Mouse (Mus musculus) C2C12 (cell line): ENCODE measurements at regions not wholly inside any gene's neighbourhood (a gene's known extent, or its start where the extent isn't known, plus 50 kb on each side); places are given as distances from the start of the nearest gene placed in this dataset.

Experiments
- H3K27me3 ChIP-seq: one replicate; pipeline ENCODE4 v1.6.1; 2011; ENCODE audit not compliant: control insufficient read depth, insufficient read depth, insufficient read length
- H3K36me3 ChIP-seq: one replicate; pipeline ENCODE4 v1.6.1; 2011; ENCODE audit not compliant: control insufficient read depth, insufficient read depth
- H3K4me3 ChIP-seq: one replicate; pipeline ENCODE4 v1.5.1; 2011; ENCODE audit warnings: mild to moderate bottlenecking, control low read depth; ENCODE audit not compliant: poor library complexity, insufficient read depth, severe bottlenecking
- H3K79me2 ChIP-seq: one replicate; pipeline ENCODE4 v1.6.1; 2011; ENCODE audit not compliant: control insufficient read depth, insufficient read depth
- H3K79me3 ChIP-seq: one replicate; pipeline ENCODE4 v1.6.1; 2011; ENCODE audit warnings: low read depth, control low read depth
- H3ac ChIP-seq: one replicate; pipeline ENCODE3; 2011; ENCODE audit warnings: low read depth; ENCODE audit not compliant: control insufficient read depth, insufficient read length
- CEBPB ChIP-seq: IDR thresholded peaks from one replicate; pipeline ENCODE4 v1.6.1; 2011; ENCODE audit warnings: low read depth, mild to moderate bottlenecking, control low read depth, moderate library complexity
- CTCF ChIP-seq: IDR thresholded peaks from one replicate; pipeline ENCODE4 v1.5.1; 2011; ENCODE audit not compliant: control insufficient read depth, insufficient read depth, insufficient read length
- FOSL1 ChIP-seq: IDR thresholded peaks from one replicate; pipeline ENCODE4 v1.8.0; 2011; ENCODE audit warnings: mild to moderate bottlenecking, low read length; ENCODE audit not compliant: poor library complexity, insufficient read depth, severe bottlenecking
- MAX ChIP-seq: IDR thresholded peaks from one replicate; pipeline ENCODE4 v1.6.1; 2011; ENCODE audit warnings: mild to moderate bottlenecking, control low read depth
- MYOD1 ChIP-seq: IDR thresholded peaks from one replicate; pipeline ENCODE4 v1.6.1; 2011; ENCODE audit warnings: low read depth; ENCODE audit not compliant: control insufficient read depth, insufficient read length
- MYOG ChIP-seq: IDR thresholded peaks from one replicate; pipeline ENCODE4 v1.6.1; 2011; ENCODE audit not compliant: control insufficient read depth, insufficient read length; ENCODE audit errors: extremely low read depth
- USF1 ChIP-seq: IDR thresholded peaks from one replicate; pipeline ENCODE4 v1.6.1; 2011; ENCODE audit warnings: low read depth, mild to moderate bottlenecking, control low read depth, moderate library complexity

DNA sequence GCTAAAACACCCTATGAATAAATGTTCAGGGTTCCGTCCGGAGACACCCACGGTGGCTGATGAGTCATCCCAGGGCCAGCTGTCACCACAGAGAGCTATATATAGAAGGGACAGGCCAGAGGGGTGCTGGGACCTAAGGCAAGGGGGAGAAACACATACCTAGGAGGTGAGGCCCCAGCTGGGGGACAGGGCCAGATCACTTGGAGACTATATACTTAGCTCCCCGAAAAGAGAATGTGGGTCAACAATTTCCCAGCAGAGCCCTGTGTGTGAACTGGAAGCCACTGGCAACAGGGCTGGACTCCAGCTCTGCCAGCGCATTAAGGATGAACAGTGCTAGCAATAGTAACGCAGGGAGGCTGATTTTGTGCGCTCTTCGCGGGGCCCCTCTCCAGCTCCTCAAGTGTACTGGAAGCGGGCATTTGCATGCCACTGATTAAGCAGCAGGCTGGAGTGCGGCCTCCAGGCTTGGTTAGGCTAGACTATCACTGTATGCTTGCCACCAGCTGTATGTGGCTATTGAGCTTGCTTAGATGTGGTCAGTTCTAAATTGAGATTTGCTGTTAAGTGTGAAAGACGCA lies 320.4 kb downstream of the Bcor start:
- no peaks in the 10 kb centered on the region for H3K36me3 ChIP-seq
- no peaks in the 10 kb centered on the region for H3K79me3 ChIP-seq
- H3ac ChIP-seq, result no peak overlapping the region
- TF ChIP-seq CTCF, result no peak
- TF ChIP-seq FOSL1, result peak; percentile 49
- TF ChIP-seq CEBPB, result no peak
- peak; percentile 82 for TF ChIP-seq MYOD1
- H3K27me3 ChIP-seq, result no peaks in the 10 kb centered on the region
- H3K4me3 ChIP-seq, result no peak overlapping the region
- H3K79me2 ChIP-seq, result no peaks in the 10 kb centered on the region

DNA sequence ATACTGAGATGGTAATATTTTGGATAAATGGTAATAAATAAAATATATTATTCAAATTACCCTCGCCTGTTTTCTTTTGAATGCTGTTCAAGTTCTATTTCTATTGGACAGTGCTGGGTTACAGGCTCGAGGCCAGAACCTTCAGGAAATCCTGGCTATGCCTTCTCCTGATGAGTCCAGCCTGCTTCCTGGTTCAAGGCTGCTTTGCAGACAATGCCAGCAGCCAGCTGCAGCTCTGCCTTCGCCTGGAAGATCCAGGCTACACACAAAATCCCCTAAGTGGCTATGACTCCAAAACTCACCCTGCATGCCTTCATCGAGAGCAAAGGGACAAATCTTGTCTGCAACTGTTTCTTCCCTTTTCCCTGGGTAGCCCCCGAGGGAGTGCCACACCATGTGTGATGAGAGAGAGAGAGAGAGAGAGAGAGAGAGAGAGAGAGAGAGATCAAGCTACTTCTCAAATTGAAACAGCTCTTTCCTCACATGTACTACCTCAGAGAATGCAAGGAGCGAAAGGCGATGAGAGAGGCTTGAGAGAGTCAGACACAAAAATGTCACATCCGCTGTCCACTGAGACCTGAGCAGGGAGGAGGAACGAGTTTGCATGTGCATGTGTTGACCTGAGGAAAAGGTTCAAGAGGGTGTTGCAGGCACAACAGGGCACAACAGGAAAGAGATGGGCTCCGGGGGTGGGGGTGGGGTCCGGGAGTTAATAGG lies 319.7 kb downstream of the Bcor start:
- H3K27me3 ChIP-seq, result no peaks in the 10 kb centered on the region
- no peak overlapping the region for H3K4me3 ChIP-seq
- no peaks in the 10 kb centered on the region for H3K36me3 ChIP-seq
- no peaks in the 10 kb centered on the region for H3K79me3 ChIP-seq
- H3K79me2 ChIP-seq, result no peaks in the 10 kb centered on the region
- H3ac ChIP-seq, result no peak overlapping the region
- TF ChIP-seq USF1 (no peak), MYOD1 (no peak), CEBPB (no peak), CTCF (no peak), FOSL1 (no peak), MAX (no peak), MYOG (no peak)

DNA sequence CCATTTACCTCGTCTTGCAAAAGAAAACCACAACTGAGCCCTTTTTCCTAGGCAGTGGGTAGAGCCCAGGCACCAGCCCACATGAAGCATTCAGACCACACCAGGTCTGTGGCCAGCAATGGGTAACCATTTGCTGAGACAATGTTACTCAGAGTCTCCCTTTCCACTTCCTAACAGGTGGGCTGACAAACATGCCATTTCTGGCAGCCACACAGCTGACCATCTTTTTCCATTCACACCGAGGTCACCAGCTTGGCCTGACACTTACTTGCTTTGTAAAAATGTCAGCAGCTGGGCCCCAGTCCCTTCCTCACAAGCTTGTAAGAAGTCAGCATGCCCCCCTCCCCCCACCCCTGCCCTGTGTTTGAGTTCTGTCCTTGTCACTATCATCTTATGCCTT lies 314.6 kb downstream of the Bcor start:
- no peaks in the 10 kb centered on the region for H3K27me3 ChIP-seq
- no peak overlapping the region for H3K4me3 ChIP-seq
- H3K79me3 ChIP-seq, result no peaks in the 10 kb centered on the region
- no peak overlapping the region for H3ac ChIP-seq
- TF ChIP-seq MYOD1, result peak; percentile 30
- no peak for TF ChIP-seq MAX
- H3K36me3 ChIP-seq, result no peaks in the 10 kb centered on the region
- no peaks in the 10 kb centered on the region for H3K79me2 ChIP-seq

GRCm38 (mm10) chrX:11855910-11856309 lies 304.2 kb downstream of the Bcor start:
- no peaks in the 10 kb centered on the region for H3K27me3 ChIP-seq
- no peak overlapping the region for H3ac ChIP-seq
- H3K4me3 ChIP-seq, result no peak overlapping the region
- H3K36me3 ChIP-seq, result no peaks in the 10 kb centered on the region
- TF ChIP-seq USF1 (no peak), CTCF (no peak), FOSL1 (no peak), CEBPB (no peak), MYOG (no peak), MYOD1 (no peak), MAX (no peak)
- no peaks in the 10 kb centered on the region for H3K79me3 ChIP-seq
- no peaks in the 10 kb centered on the region for H3K79me2 ChIP-seq

DNA sequence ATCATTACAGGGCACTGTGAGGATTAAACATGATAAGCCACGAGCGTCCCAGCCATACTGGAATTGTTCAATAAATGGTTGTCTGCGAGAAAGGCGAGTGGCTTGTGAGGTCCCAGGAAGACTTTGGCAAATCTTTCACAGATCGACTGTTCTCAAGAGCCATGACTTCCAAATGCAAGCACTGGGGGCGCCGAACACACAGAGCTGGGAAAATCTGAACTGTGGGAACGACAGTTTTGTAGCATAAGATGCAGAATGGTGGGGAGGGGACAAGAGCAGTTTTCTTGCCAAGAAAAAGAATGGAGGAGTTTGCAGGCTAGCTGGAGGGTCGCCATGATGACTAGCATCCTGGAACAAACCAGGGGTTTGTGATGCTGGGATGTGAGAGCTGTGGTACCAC lies 300.8 kb downstream of the Bcor start:
- Histone ChIP-seq H3K4me3 (no peak overlapping the region), H3K27me3 (no peaks in the 10 kb centered on the region), H3K79me3 (no peaks in the 10 kb centered on the region), H3K79me2 (no peaks in the 10 kb centered on the region), H3K36me3 (no peaks in the 10 kb centered on the region), H3ac (no peak overlapping the region)
- TF ChIP-seq USF1 (no peak), MYOD1 (no peak), CTCF (no peak), MAX (no peak), FOSL1 (no peak), CEBPB (no peak), MYOG (no peak)

GRCm38 (mm10) chrX:11861119-11861708 lies 298.9 kb downstream of the Bcor start:
- no peak overlapping the region for H3K4me3 ChIP-seq
- TF ChIP-seq MYOD1 (no peak), USF1 (no peak), FOSL1 (no peak), CTCF (no peak), MAX (no peak), CEBPB (no peak), MYOG (no peak)
- no peaks in the 10 kb centered on the region for H3K79me3 ChIP-seq
- no peaks in the 10 kb centered on the region for H3K79me2 ChIP-seq
- H3K36me3 ChIP-seq, result no peaks in the 10 kb centered on the region
- H3ac ChIP-seq, result no peak overlapping the region
- no peaks in the 10 kb centered on the region for H3K27me3 ChIP-seq
